Mouse (Mus musculus): ENCODE measurements around the gene Ptgs1.

DNA sequence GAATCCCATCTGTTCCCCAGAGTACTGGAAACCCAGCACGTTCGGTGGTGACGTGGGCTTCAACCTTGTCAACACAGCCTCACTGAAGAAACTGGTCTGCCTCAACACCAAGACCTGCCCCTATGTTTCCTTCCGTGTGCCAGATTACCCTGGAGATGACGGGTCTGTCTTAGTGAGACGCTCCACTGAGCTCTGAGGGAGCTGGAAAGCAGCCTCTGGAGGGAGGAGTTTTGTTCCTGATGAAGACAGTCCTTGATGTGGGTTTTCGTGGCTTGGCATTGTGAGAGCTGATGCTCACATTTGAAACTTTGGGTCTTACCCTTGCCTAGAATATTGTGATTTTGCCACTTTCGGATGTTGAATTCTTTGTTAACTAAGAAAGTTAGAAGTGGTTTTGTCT is 20.9 kb downstream of the Ptgs1 start:
- TF ChIP-seq POLR2A (IDR thresholded peaks at IDR 0.05; ENCODE audit: low read depth, low read length) (no peak), CTCF (conservative IDR thresholded peaks at IDR 0.05; ENCODE audit: insufficient read depth, insufficient read length, low read depth, low read length) (no peak)
